Mouse (Mus musculus): ENCODE results near the gene Rps6ka5. TPM values are rescaled to one million over a fixed set of nuclear protein-coding genes. Genes with fewer than 3 reads are reported as not detected.

Gene Rps6ka5
- polyA plus RNA-seq, 1 experiment from 2014 or later, result 14.4 TPM

GRCm38 (mm10) chr12:100513131-100513530, 213.7 kb downstream of the Rps6ka5 start:
- 91% methylated on average over 5 of the region's 5 CpGs for WGBS
- Histone ChIP-seq H3K9ac (replicated peaks; ENCODE audit: low read depth, low read length) (no peak overlapping the region), H3K36me3 (ENCODE audit: control insufficient read depth, insufficient read depth) (no peaks in the 10 kb centered on the region), H3K4me3 (replicated peaks; ENCODE audit: low read length) (no peak overlapping the region), H3K4me2 (ENCODE audit: low read length) (no peak overlapping the region), H3K4me1 (replicated peaks; ENCODE audit: control insufficient read depth, insufficient read depth, low read length) (peaks cover 3% of the 10 kb centered on the region; the same call in 1 of the 2 replicates), H3K9me3 (ENCODE audit: control insufficient read depth, low read length) (no peaks in the 10 kb centered on the region), H3K27me3 (replicated peaks; ENCODE audit: control insufficient read depth, insufficient read depth, low read length) (no peaks in the 10 kb centered on the region), H3K27ac (ENCODE audit: low read length) (no peak overlapping the region)
- no peak for ATAC-seq

- no peak overlapping the region for H3K4me3 ChIP-seq (replicated peaks; ENCODE audit: low read length)
- no peak overlapping the region for H3K4me2 ChIP-seq (ENCODE audit: low read length)
- no peaks in the 10 kb centered on the region for H3K27me3 ChIP-seq (replicated peaks; ENCODE audit: control insufficient read depth, insufficient read depth, low read length)
- no peak overlapping the region for H3K9ac ChIP-seq (replicated peaks; ENCODE audit: low read depth, low read length)
- WGBS, result 87% methylated on average over 9 of the region's 9 CpGs
- no peaks in the 10 kb centered on the region for H3K36me3 ChIP-seq (ENCODE audit: control insufficient read depth, insufficient read depth)
- H3K27ac ChIP-seq (ENCODE audit: low read length), result no peak overlapping the region
- no peaks in the 10 kb centered on the region for H3K4me1 ChIP-seq (replicated peaks; ENCODE audit: control insufficient read depth, insufficient read depth, low read length)
- no peaks in the 10 kb centered on the region for H3K9me3 ChIP-seq (ENCODE audit: control insufficient read depth, low read length)
- ATAC-seq, result no peak
Observed at GRCm38 (mm10) chr12:100512641-100513040, 214.1 kb downstream of the Rps6ka5 start.

GRCm38 (mm10) chr12:100509615-100510282, 217.0 kb downstream of the Rps6ka5 start:
- Histone ChIP-seq H3K36me3 (ENCODE audit: control insufficient read depth, insufficient read depth) (no peaks in the 10 kb centered on the region), H3K9me3 (ENCODE audit: control insufficient read depth, low read length) (no peaks in the 10 kb centered on the region), H3K27ac (ENCODE audit: low read length) (no peak overlapping the region), H3K9ac (replicated peaks; ENCODE audit: low read depth, low read length) (no peak overlapping the region), H3K27me3 (replicated peaks; ENCODE audit: control insufficient read depth, insufficient read depth, low read length) (no peaks in the 10 kb centered on the region), H3K4me1 (replicated peaks; ENCODE audit: control insufficient read depth, insufficient read depth, low read length) (no peaks in the 10 kb centered on the region), H3K4me2 (ENCODE audit: low read length) (no peak overlapping the region), H3K4me3 (replicated peaks; ENCODE audit: low read length) (no peak overlapping the region)
- no peak for ATAC-seq
- WGBS, result 88% methylated on average over 9 of the region's 9 CpGs

- ATAC-seq, result no peak
- Histone ChIP-seq H3K4me2 (ENCODE audit: low read length) (no peak overlapping the region), H3K27me3 (replicated peaks; ENCODE audit: control insufficient read depth, insufficient read depth, low read length) (no peaks in the 10 kb centered on the region), H3K4me1 (replicated peaks; ENCODE audit: control insufficient read depth, insufficient read depth, low read length) (no peaks in the 10 kb centered on the region), H3K9me3 (ENCODE audit: control insufficient read depth, low read length) (no peaks in the 10 kb centered on the region), H3K27ac (ENCODE audit: low read length) (no peak overlapping the region), H3K9ac (replicated peaks; ENCODE audit: low read depth, low read length) (no peak overlapping the region), H3K36me3 (ENCODE audit: control insufficient read depth, insufficient read depth) (no peaks in the 10 kb centered on the region), H3K4me3 (replicated peaks; ENCODE audit: low read length) (no peak overlapping the region)
- 91% methylated on average over 5 of the region's 5 CpGs for WGBS
Observed at GRCm38 (mm10) chr12:100508668-100509067, 218.1 kb downstream of the Rps6ka5 start.

- Histone ChIP-seq H3K9me3 (ENCODE audit: control insufficient read depth, low read length) (no peaks in the 10 kb centered on the region), H3K9ac (replicated peaks; ENCODE audit: low read depth, low read length) (no peak overlapping the region), H3K27me3 (replicated peaks; ENCODE audit: control insufficient read depth, insufficient read depth, low read length) (no peaks in the 10 kb centered on the region), H3K4me1 (replicated peaks; ENCODE audit: control insufficient read depth, insufficient read depth, low read length) (no peaks in the 10 kb centered on the region), H3K36me3 (ENCODE audit: control insufficient read depth, insufficient read depth) (no peaks in the 10 kb centered on the region), H3K4me2 (ENCODE audit: low read length) (no peak overlapping the region), H3K4me3 (replicated peaks; ENCODE audit: low read length) (no peak overlapping the region), H3K27ac (ENCODE audit: low read length) (no peak overlapping the region)
- no peak for ATAC-seq
- WGBS, result 100% methylated on average over 1 of the region's 1 CpGs
Observed at GRCm38 (mm10) chr12:100505484-100505883, 221.3 kb downstream of the Rps6ka5 start.

GRCm38 (mm10) chr12:100504585-100504984, 222.2 kb downstream of the Rps6ka5 start:
- Histone ChIP-seq H3K9me3 (ENCODE audit: control insufficient read depth, low read length) (no peaks in the 10 kb centered on the region), H3K27me3 (replicated peaks; ENCODE audit: control insufficient read depth, insufficient read depth, low read length) (no peaks in the 10 kb centered on the region), H3K4me3 (replicated peaks; ENCODE audit: low read length) (no peak overlapping the region), H3K27ac (ENCODE audit: low read length) (no peak overlapping the region), H3K9ac (replicated peaks; ENCODE audit: low read depth, low read length) (no peak overlapping the region), H3K4me2 (ENCODE audit: low read length) (no peak overlapping the region), H3K4me1 (replicated peaks; ENCODE audit: control insufficient read depth, insufficient read depth, low read length) (no peaks in the 10 kb centered on the region), H3K36me3 (ENCODE audit: control insufficient read depth, insufficient read depth) (peaks cover 3% of the 10 kb centered on the region; the same call in 1 of the 2 replicates)
- no peak for ATAC-seq
- 92% methylated on average over 2 of the region's 2 CpGs for WGBS

- no peak for ATAC-seq
- no peak overlapping the region for H3K27ac ChIP-seq (ENCODE audit: low read length)
- 88% methylated on average over 4 of the region's 4 CpGs for WGBS
Observed at GRCm38 (mm10) chr12:100503659-100504058, 223.1 kb downstream of the Rps6ka5 start.

GRCm38 (mm10) chr12:100502544-100502943, 224.2 kb downstream of the Rps6ka5 start:
- WGBS, result 90% methylated on average over 3 of the region's 3 CpGs
- ATAC-seq, result no peak
- H3K27ac ChIP-seq (ENCODE audit: low read length), result no peak overlapping the region

More at GRCm38 (mm10) chr12:100503659-100504058, 223.1 kb downstream of the Rps6ka5 start:
- Histone ChIP-seq H3K4me3 (replicated peaks; ENCODE audit: low read length) (no peak overlapping the region), H3K9ac (replicated peaks; ENCODE audit: low read depth, low read length) (no peak overlapping the region), H3K4me2 (ENCODE audit: low read length) (no peak overlapping the region), H3K4me1 (replicated peaks; ENCODE audit: control insufficient read depth, insufficient read depth, low read length) (no peaks in the 10 kb centered on the region), H3K36me3 (ENCODE audit: control insufficient read depth, insufficient read depth) (peaks cover 13% of the 10 kb centered on the region; the same call in 1 of the 2 replicates), H3K9me3 (ENCODE audit: control insufficient read depth, low read length) (no peaks in the 10 kb centered on the region), H3K27me3 (replicated peaks; ENCODE audit: control insufficient read depth, insufficient read depth, low read length) (no peaks in the 10 kb centered on the region)

GRCm38 (mm10) chr12:100501261-100501660, 225.5 kb downstream of the Rps6ka5 start:
- H3K4me1 ChIP-seq (replicated peaks; ENCODE audit: control insufficient read depth, insufficient read depth, low read length), result no peaks in the 10 kb centered on the region
- H3K4me2 ChIP-seq (ENCODE audit: low read length), result no peak overlapping the region
- 77% methylated on average over 4 of the region's 4 CpGs for WGBS
- H3K9ac ChIP-seq (replicated peaks; ENCODE audit: low read depth, low read length), result no peak overlapping the region
- peaks cover 22% of the 10 kb centered on the region for H3K36me3 ChIP-seq (ENCODE audit: control insufficient read depth, insufficient read depth)
- H3K9me3 ChIP-seq (ENCODE audit: control insufficient read depth, low read length), result no peaks in the 10 kb centered on the region
- no peak overlapping the region for H3K27ac ChIP-seq (ENCODE audit: low read length)
- no peaks in the 10 kb centered on the region for H3K27me3 ChIP-seq (replicated peaks; ENCODE audit: control insufficient read depth, insufficient read depth, low read length)
- no peak for ATAC-seq
- no peak overlapping the region for H3K4me3 ChIP-seq (replicated peaks; ENCODE audit: low read length)

More at GRCm38 (mm10) chr12:100502544-100502943, 224.2 kb downstream of the Rps6ka5 start:
- no peaks in the 10 kb centered on the region for H3K9me3 ChIP-seq (ENCODE audit: control insufficient read depth, low read length)
- no peaks in the 10 kb centered on the region for H3K4me1 ChIP-seq (replicated peaks; ENCODE audit: control insufficient read depth, insufficient read depth, low read length)
- no peak overlapping the region for H3K9ac ChIP-seq (replicated peaks; ENCODE audit: low read depth, low read length)
- no peak overlapping the region for H3K4me2 ChIP-seq (ENCODE audit: low read length)
- H3K27me3 ChIP-seq (replicated peaks; ENCODE audit: control insufficient read depth, insufficient read depth, low read length), result no peaks in the 10 kb centered on the region
- peaks cover 19% of the 10 kb centered on the region for H3K36me3 ChIP-seq (ENCODE audit: control insufficient read depth, insufficient read depth)
- no peak overlapping the region for H3K4me3 ChIP-seq (replicated peaks; ENCODE audit: low read length)

Measured in forebrain, embryonic 16.5 days (tissue).